Mouse (Mus musculus): ENCODE results near the gene Lrrc71.

Gene Lrrc71

GRCm38 (mm10) chr3:87748431-87748830 is at the start of gene Lrrc71:
TSS of gene Lrrc71 (minus strand) at chr3:87748625.
- DNase-seq (ENCODE audit: low spot score), result no peak

GRCm38 (mm10) chr3:87796736-87797334 is 48.4 kb upstream of the Lrrc71 start, which contains the start of gene Insrr:
TSS of gene Insrr (plus strand) at chr3:87796951.
- peak; percentile 61 for DNase-seq (ENCODE audit: low spot score)

GRCm38 (mm10) chr3:87795336-87796277 is 47.2 kb upstream of the Lrrc71 start:
- peak; percentile 88 for DNase-seq (ENCODE audit: low spot score)

GRCm38 (mm10) chr3:87794922-87795325 is 46.5 kb upstream of the Lrrc71 start, which contains the start of gene Ntrk1:
TSS of gene Ntrk1 (minus strand) at chr3:87795162.
- no peak for DNase-seq (ENCODE audit: low spot score)

- DNase-seq (ENCODE audit: low spot score), result no peak
Measured at GRCm38 (mm10) chr3:87789768-87790167, 41.3 kb upstream of the Lrrc71 start.

- DNase-seq (ENCODE audit: low spot score), result no peak
Measured at GRCm38 (mm10) chr3:87789248-87789647, 40.8 kb upstream of the Lrrc71 start.

GRCm38 (mm10) chr3:87785626-87786214 is 37.3 kb upstream of the Lrrc71 start:
- DNase-seq (ENCODE audit: low spot score), result no peak

GRCm38 (mm10) chr3:87785156-87785555 is 36.7 kb upstream of the Lrrc71 start:
- no peak for DNase-seq (ENCODE audit: low spot score)

- DNase-seq (ENCODE audit: low spot score), result no peak
Measured at GRCm38 (mm10) chr3:87783282-87784023, 35.0 kb upstream of the Lrrc71 start.

- no peak for DNase-seq (ENCODE audit: low spot score)
Measured at GRCm38 (mm10) chr3:87779086-87779485, 30.7 kb upstream of the Lrrc71 start.

GRCm38 (mm10) chr3:87778283-87778682 is 29.9 kb upstream of the Lrrc71 start:
- DNase-seq (ENCODE audit: low spot score), result no peak

GRCm38 (mm10) chr3:87771088-87771487 is 22.7 kb upstream of the Lrrc71 start:
- DNase-seq (ENCODE audit: low spot score), result no peak

GRCm38 (mm10) chr3:87770280-87770679 is 21.9 kb upstream of the Lrrc71 start:
- peak; percentile 87 for DNase-seq (ENCODE audit: low spot score)

- DNase-seq (ENCODE audit: low spot score), result no peak
Measured at GRCm38 (mm10) chr3:87769506-87769905, 21.1 kb upstream of the Lrrc71 start.

GRCm38 (mm10) chr3:87768844-87769243 is 20.4 kb upstream of the Lrrc71 start:
- DNase-seq (ENCODE audit: low spot score), result peak; percentile 83

- DNase-seq (ENCODE audit: low spot score), result no peak
Measured at GRCm38 (mm10) chr3:87768431-87768830, 20.0 kb upstream of the Lrrc71 start.

- no peak for DNase-seq (ENCODE audit: low spot score)
Measured at GRCm38 (mm10) chr3:87767764-87768163, 19.3 kb upstream of the Lrrc71 start.

- no peak for DNase-seq (ENCODE audit: low spot score)
Measured at GRCm38 (mm10) chr3:87766284-87766667, 17.9 kb upstream of the Lrrc71 start.

GRCm38 (mm10) chr3:87765631-87766283 is 17.3 kb upstream of the Lrrc71 start:
- no peak for DNase-seq (ENCODE audit: low spot score)

- peak; percentile 61 for DNase-seq (ENCODE audit: low spot score)
Measured at GRCm38 (mm10) chr3:87765091-87765490, 16.7 kb upstream of the Lrrc71 start.

- DNase-seq (ENCODE audit: low spot score), result no peak
Measured at GRCm38 (mm10) chr3:87764506-87764905, 16.1 kb upstream of the Lrrc71 start.

All from embryo, embryonic 10.5 days (tissue).